Mouse (Mus musculus) testis, adult 2 months (tissue): ENCODE measurements at regions not wholly inside any gene's neighbourhood (a gene's known extent, or its start where the extent isn't known, plus 50 kb on each side); places are given as distances from the start of the nearest gene placed in this dataset.

ENCODE experiments used
- CTCF ChIP-seq: fragments of 200-500 bp; IDR thresholded peaks from 2 replicates; pipeline ENCODE4 v1.5.1; 2012; ENCODE audit warnings: low read depth, mild to moderate bottlenecking, inconsistent platforms, low read length, moderate library complexity; ENCODE audit not compliant: control insufficient read depth, insufficient read depth, insufficient replicate concordance
- POLR2A ChIP-seq: fragments of 200-500 bp; IDR thresholded peaks from 2 replicates; pipeline ENCODE4 v1.6.1; 2012; ENCODE audit warnings: low read depth, mild to moderate bottlenecking, inconsistent platforms, low read length, moderate library complexity; ENCODE audit not compliant: control insufficient read depth

GRCm38 (mm10) chr17:45945005-45945404, 87.2 kb downstream of the Vegfa start:
- no peak for TF ChIP-seq POLR2A
- no peak for TF ChIP-seq CTCF
